Mouse (Mus musculus) C2C12 (cell line): ENCODE data around the gene Mroh2a.

Source experiments
- CEBPB ChIP-seq: IDR thresholded peaks from one replicate; pipeline ENCODE4 v1.6.1; 2011; ENCODE audit warnings: low read depth, mild to moderate bottlenecking, control low read depth, moderate library complexity
- CTCF ChIP-seq: IDR thresholded peaks from one replicate; pipeline ENCODE4 v1.5.1; 2011; ENCODE audit not compliant: control insufficient read depth, insufficient read depth, insufficient read length
- FOSL1 ChIP-seq: IDR thresholded peaks from one replicate; pipeline ENCODE4 v1.8.0; 2011; ENCODE audit warnings: mild to moderate bottlenecking, low read length; ENCODE audit not compliant: poor library complexity, insufficient read depth, severe bottlenecking
- MAX ChIP-seq: IDR thresholded peaks from one replicate; pipeline ENCODE4 v1.6.1; 2011; ENCODE audit warnings: mild to moderate bottlenecking, control low read depth
- MYOD1 ChIP-seq: IDR thresholded peaks from one replicate; pipeline ENCODE4 v1.6.1; 2011; ENCODE audit warnings: low read depth; ENCODE audit not compliant: control insufficient read depth, insufficient read length
- MYOG ChIP-seq: IDR thresholded peaks from one replicate; pipeline ENCODE4 v1.6.1; 2011; ENCODE audit not compliant: control insufficient read depth, insufficient read length; ENCODE audit errors: extremely low read depth
- USF1 ChIP-seq: IDR thresholded peaks from one replicate; pipeline ENCODE4 v1.6.1; 2011; ENCODE audit warnings: low read depth, mild to moderate bottlenecking, control low read depth, moderate library complexity

DNA sequence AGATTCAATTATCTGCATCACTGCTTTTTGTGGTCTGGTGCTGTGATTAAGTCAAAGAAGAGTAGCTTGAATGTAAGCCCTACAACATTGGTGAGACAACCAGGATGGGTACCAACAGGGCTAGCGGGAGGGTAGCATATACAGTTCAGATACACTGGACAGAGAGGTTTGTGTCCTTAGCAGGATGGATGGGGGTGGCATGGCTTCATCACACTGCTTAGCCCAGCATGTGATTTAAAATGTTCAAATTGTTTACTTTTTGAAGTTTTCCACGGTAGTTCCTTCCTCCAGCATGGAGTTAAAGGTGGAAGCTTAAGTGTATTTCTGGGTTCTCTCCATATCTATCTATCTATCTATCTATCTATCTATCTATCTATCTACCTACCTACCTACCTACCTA lies 62.4 kb downstream of the Mroh2a start:
- TF ChIP-seq CTCF (no peak), USF1 (no peak), MAX (no peak), MYOG (no peak), MYOD1 (no peak), FOSL1 (no peak), CEBPB (no peak)
